Mouse (Mus musculus) limb, embryonic 14.5 days (tissue): ENCODE measurements at regions not wholly inside any gene's neighbourhood (a gene's known extent, or its start where the extent isn't known, plus 50 kb on each side); places are given as distances from the start of the nearest gene placed in this dataset.

Source experiments
- ATAC-seq: fragments of 200-750 bp; cut with Nextera tagmentation; 2 replicates; pipeline ENCODE4 v1.8.0; 2017; ENCODE audit warnings: low read depth, moderate number of reproducible peaks, moderate TSS enrichment; ENCODE audit not compliant: low FRiP score
- DNase-seq: peaks from one replicate; pipeline ENCODE4 v3.0.0-alpha.2; 2015; ENCODE audit warnings: low spot score
- H3K27ac ChIP-seq: fragments of 300-500 bp; sonication (generic); replicated peaks from 2 replicates; pipeline ENCODE4 v1.5.1; 2014; ENCODE audit warnings: low read depth, mild to moderate bottlenecking, low read length, moderate library complexity, mixed read lengths
- H3K27me3 ChIP-seq: fragments of 300-500 bp; sonication (generic); 2 replicates; pipeline ENCODE4 v1.6.1; 2014; ENCODE audit warnings: low read length, mixed read lengths; ENCODE audit not compliant: control insufficient read depth, insufficient read depth
- H3K36me3 ChIP-seq: fragments of 300-500 bp; sonication (generic); 2 replicates; pipeline ENCODE4 v1.6.1; 2014; ENCODE audit warnings: mild to moderate bottlenecking, low read length, moderate library complexity, mixed read lengths; ENCODE audit not compliant: control insufficient read depth, insufficient read depth
- H3K4me1 ChIP-seq: fragments of 300-500 bp; sonication (generic); 2 replicates; pipeline ENCODE4 v1.6.1; 2014; ENCODE audit warnings: antibody characterized with exemption, low read length, mixed read lengths; ENCODE audit not compliant: control insufficient read depth, insufficient read depth
- H3K4me2 ChIP-seq: fragments of 300-500 bp; sonication (generic); replicated peaks from 2 replicates; pipeline ENCODE4 v1.6.1; 2014; ENCODE audit warnings: low read depth, mild to moderate bottlenecking, low read length, moderate library complexity; ENCODE audit not compliant: severe bottlenecking
- H3K4me3 ChIP-seq: fragments of 300-500 bp; sonication (generic); replicated peaks from 2 replicates; pipeline ENCODE4 v1.5.1; 2014; ENCODE audit warnings: low read length
- H3K9ac ChIP-seq: fragments of 300-500 bp; sonication (generic); 2 replicates; pipeline ENCODE4 v1.6.1; 2014; ENCODE audit warnings: mild to moderate bottlenecking, low read depth, low read length, moderate library complexity; ENCODE audit not compliant: severe bottlenecking
- H3K9me3 ChIP-seq: fragments of 300-500 bp; sonication (generic); 2 replicates; pipeline ENCODE4 v1.6.1; 2016; ENCODE audit warnings: low read length; ENCODE audit not compliant: control insufficient read depth
- POLR2A ChIP-seq: fragments of 200-500 bp; IDR thresholded peaks from 2 replicates; pipeline ENCODE4 v1.8.0; 2012; ENCODE audit warnings: inconsistent platforms, mild to moderate bottlenecking, moderate library complexity, borderline replicate concordance; ENCODE audit not compliant: insufficient read depth, insufficient read length; ENCODE audit errors: extremely low read depth
- WGBS: fragments of 180-500 bp; shearing (Covaris S2); extraction: QIAGEN DNeasy Blood & Tissue Kit; methylation state at CpG from one replicate; pipeline ENCODE4 v1.1.7; 2014; 5-methylcytosine and 5-hydroxymethylcytosine counted together

- Histone ChIP-seq H3K27me3 (no peaks in the 10 kb centered on the region), H3K9ac (no peak overlapping the region), H3K4me2 (no peak overlapping the region), H3K27ac (no peak overlapping the region), H3K4me3 (no peak overlapping the region), H3K9me3 (no peaks in the 10 kb centered on the region), H3K36me3 (no peaks in the 10 kb centered on the region), H3K4me1 (peaks cover 16% of the 10 kb centered on the region)
- TF ChIP-seq POLR2A: no peak
- WGBS: 95% methylated on average over 10 of the region's 10 CpGs
- ATAC-seq (no peak), DNase-seq (no peak)
Measured at GRCm38 (mm10) chr9:120695966-120696365, 124.7 kb downstream of the Rpl14 start.

- H3K36me3 ChIP-seq: no peaks in the 10 kb centered on the region
- H3K27ac ChIP-seq: no peak overlapping the region
- H3K4me2 ChIP-seq: no peak overlapping the region
- no peaks in the 10 kb centered on the region for H3K27me3 ChIP-seq
- H3K9me3 ChIP-seq: no peaks in the 10 kb centered on the region
- H3K4me1 ChIP-seq: peaks cover 1% of the 10 kb centered on the region; the same call in 1 of the 2 replicates
- TF ChIP-seq POLR2A: no peak
- ATAC-seq (no peak), DNase-seq (no peak)
- WGBS: 54% methylated on average over 7 of the region's 7 CpGs
- H3K9ac ChIP-seq: no peak overlapping the region
- H3K4me3 ChIP-seq: no peak overlapping the region
Measured at GRCm38 (mm10) chr9:120697749-120698148, 126.5 kb downstream of the Rpl14 start.

GRCm38 (mm10) chr9:120699781-120700180 lies 128.5 kb downstream of the Rpl14 start:
- WGBS: 85% methylated on average over 5 of the region's 5 CpGs
- no peak for TF ChIP-seq POLR2A
- H3K36me3 ChIP-seq: no peaks in the 10 kb centered on the region
- DNase-seq (no peak), ATAC-seq (no peak)
- no peaks in the 10 kb centered on the region for H3K27me3 ChIP-seq
- no peak overlapping the region for H3K27ac ChIP-seq
- H3K4me2 ChIP-seq: no peak overlapping the region
- no peak overlapping the region for H3K9ac ChIP-seq
- H3K4me1 ChIP-seq: no peaks in the 10 kb centered on the region
- H3K4me3 ChIP-seq: no peak overlapping the region
- H3K9me3 ChIP-seq: no peaks in the 10 kb centered on the region

GRCm38 (mm10) chr9:120702836-120703235 lies 131.6 kb downstream of the Rpl14 start:
- Histone ChIP-seq H3K4me2 (no peak overlapping the region), H3K9me3 (no peaks in the 10 kb centered on the region), H3K27ac (no peak overlapping the region), H3K4me3 (no peak overlapping the region), H3K27me3 (no peaks in the 10 kb centered on the region), H3K36me3 (no peaks in the 10 kb centered on the region), H3K4me1 (0 out of 2 replicates have a peak, but pooled peaks cover 2% of the 10 kb centered on the region), H3K9ac (no peak overlapping the region)
- no peak for ATAC-seq
- no peak for TF ChIP-seq POLR2A
- WGBS: 46% methylated on average over 7 of the region's 7 CpGs
- no peak for DNase-seq

- no peaks in the 10 kb centered on the region for H3K36me3 ChIP-seq
- H3K27ac ChIP-seq: no peak overlapping the region
- H3K4me2 ChIP-seq: no peak overlapping the region
- DNase-seq: no peak
- no peaks in the 10 kb centered on the region for H3K27me3 ChIP-seq
- no peaks in the 10 kb centered on the region for H3K9me3 ChIP-seq
- peaks cover 8% of the 10 kb centered on the region; the same call in 1 of the 2 replicates for H3K4me1 ChIP-seq
- TF ChIP-seq POLR2A: no peak
- no peak overlapping the region for H3K4me3 ChIP-seq
- 60% methylated on average over 10 of the region's 10 CpGs for WGBS
- no peak for ATAC-seq
- no peak overlapping the region for H3K9ac ChIP-seq
Measured at GRCm38 (mm10) chr9:120703291-120703930, 132.2 kb downstream of the Rpl14 start.
